Mouse (Mus musculus): ENCODE measurements at regions not wholly inside any gene's neighbourhood (a gene's known extent, or its start where the extent isn't known, plus 50 kb on each side); places are given as distances from the start of the nearest gene placed in this dataset.

DNA sequence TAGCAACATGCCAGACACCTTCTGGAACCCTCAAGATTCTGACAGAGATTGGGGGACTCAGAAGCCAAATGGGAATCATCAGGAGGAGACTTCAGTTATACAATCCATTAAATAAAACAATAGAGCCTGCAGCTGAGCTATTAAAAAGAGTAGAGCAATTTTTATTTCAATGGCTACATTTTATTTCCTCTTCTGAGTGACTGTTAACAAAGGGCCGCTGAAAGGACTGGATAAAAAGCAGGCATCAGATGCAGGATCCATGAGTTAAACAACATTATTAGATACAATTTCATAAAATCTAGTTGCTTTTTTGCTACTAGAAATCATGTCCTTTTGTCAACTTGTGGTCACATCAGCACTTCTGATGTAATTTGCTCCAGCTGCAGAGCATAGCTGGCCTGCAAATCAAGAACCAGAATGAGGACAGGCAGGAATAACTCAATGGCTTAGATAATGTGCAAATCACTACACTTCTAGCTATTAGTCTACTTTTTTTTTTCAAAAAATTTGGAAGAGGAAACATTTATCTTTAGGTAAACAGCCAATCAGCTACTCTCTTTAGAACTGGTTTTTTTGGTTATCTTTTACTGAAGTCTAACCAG lies 529.5 kb upstream of the Mef2c start:
- Histone ChIP-seq H3K27ac (ENCODE audit: low read depth, low read length) (no peak overlapping the region), H3K4me2 (ENCODE audit: low read depth, low read length, poor library complexity, severe bottlenecking) (no peak overlapping the region), H3K4me1 (ENCODE audit: insufficient read depth, low read length) (no peaks in the 10 kb centered on the region), H3K9ac (replicated peaks; ENCODE audit: low read length, poor library complexity, severe bottlenecking) (no peak overlapping the region), H3K4me3 (ENCODE audit: low read depth, low read length) (no peak overlapping the region), H3K27me3 (ENCODE audit: insufficient read depth, low read length) (no peaks in the 10 kb centered on the region), H3K9me3 (ENCODE audit: low read length) (no peaks in the 10 kb centered on the region), H3K36me3 (ENCODE audit: insufficient read depth, low read length) (no peaks in the 10 kb centered on the region)
- WGBS = 94% methylated on average over 1 of the region's 1 CpGs
- ATAC-seq (ENCODE audit: low FRiP score) (no peak), DNase-seq (ENCODE audit: low spot score) (no peak)
- no peak for TF ChIP-seq CTCF (IDR thresholded peaks at IDR 0.05)

DNA sequence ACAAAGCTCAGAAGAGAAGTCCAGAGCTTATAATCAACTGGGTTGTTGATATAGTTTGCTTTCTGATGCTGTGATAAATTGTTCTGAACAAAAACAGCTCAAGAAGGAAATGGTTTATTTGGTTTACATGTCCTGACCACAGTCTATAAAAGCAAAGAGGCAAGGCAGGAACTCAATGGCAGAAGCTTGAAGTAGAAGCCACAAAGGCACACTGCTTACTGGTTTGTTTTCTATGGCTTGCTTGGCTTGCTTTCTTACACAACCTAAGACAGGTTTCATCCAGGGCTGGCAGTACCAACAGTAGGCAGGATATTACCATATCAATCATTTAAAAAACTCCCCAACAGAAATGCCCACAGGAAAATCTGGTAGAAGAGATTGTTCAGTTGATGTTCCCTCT lies 502.7 kb upstream of the Mef2c start:
- no peak for TF ChIP-seq CTCF (IDR thresholded peaks at IDR 0.05)
- DNase-seq (ENCODE audit: low spot score) (no peak), ATAC-seq (ENCODE audit: low FRiP score) (no peak)
- H3K27me3 ChIP-seq (ENCODE audit: insufficient read depth, low read length) = no peaks in the 10 kb centered on the region
- no peak overlapping the region for H3K4me2 ChIP-seq (ENCODE audit: low read depth, low read length, poor library complexity, severe bottlenecking)
- H3K9ac ChIP-seq (replicated peaks; ENCODE audit: low read length, poor library complexity, severe bottlenecking) = no peak overlapping the region
- H3K27ac ChIP-seq (ENCODE audit: low read depth, low read length) = no peak overlapping the region
- H3K9me3 ChIP-seq (ENCODE audit: low read length) = no peaks in the 10 kb centered on the region
- no peaks in the 10 kb centered on the region for H3K36me3 ChIP-seq (ENCODE audit: insufficient read depth, low read length)
- H3K4me3 ChIP-seq (ENCODE audit: low read depth, low read length) = no peak overlapping the region
- no peaks in the 10 kb centered on the region for H3K4me1 ChIP-seq (ENCODE audit: insufficient read depth, low read length)

DNA sequence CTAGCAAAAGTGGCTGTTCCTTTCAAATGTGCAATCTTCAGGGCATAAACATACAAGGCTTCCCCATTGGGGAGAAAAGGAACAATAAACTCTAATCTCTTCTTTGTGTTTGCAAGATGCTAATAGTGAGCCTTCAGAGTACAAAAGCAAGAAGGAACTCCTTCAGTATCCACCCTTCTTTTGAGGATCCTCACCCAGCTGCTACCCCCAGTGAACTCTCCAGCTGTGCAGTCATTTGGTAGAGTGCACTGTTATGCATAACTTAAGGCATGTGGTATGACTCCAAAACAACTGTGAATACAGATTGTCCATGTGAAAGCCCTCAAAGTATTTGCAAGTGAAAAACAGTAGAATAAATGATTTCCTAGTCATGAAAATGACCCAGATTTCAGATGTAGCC lies 487.1 kb upstream of the Mef2c start:
- DNase-seq (ENCODE audit: low spot score) = no peak
- no peaks in the 10 kb centered on the region for H3K27me3 ChIP-seq (ENCODE audit: insufficient read depth, low read length)
- no peak overlapping the region for H3K4me3 ChIP-seq (ENCODE audit: low read depth, low read length)
- no peak overlapping the region for H3K4me2 ChIP-seq (ENCODE audit: low read depth, low read length, poor library complexity, severe bottlenecking)
- H3K9ac ChIP-seq (replicated peaks; ENCODE audit: low read length, poor library complexity, severe bottlenecking) = no peak overlapping the region
- no peaks in the 10 kb centered on the region for H3K9me3 ChIP-seq (ENCODE audit: low read length)
- ATAC-seq (ENCODE audit: low FRiP score) = no peak
- TF ChIP-seq CTCF (IDR thresholded peaks at IDR 0.05) = no peak
- no peaks in the 10 kb centered on the region for H3K36me3 ChIP-seq (ENCODE audit: insufficient read depth, low read length)
- H3K27ac ChIP-seq (ENCODE audit: low read depth, low read length) = no peak overlapping the region
- no peaks in the 10 kb centered on the region for H3K4me1 ChIP-seq (ENCODE audit: insufficient read depth, low read length)

DNA sequence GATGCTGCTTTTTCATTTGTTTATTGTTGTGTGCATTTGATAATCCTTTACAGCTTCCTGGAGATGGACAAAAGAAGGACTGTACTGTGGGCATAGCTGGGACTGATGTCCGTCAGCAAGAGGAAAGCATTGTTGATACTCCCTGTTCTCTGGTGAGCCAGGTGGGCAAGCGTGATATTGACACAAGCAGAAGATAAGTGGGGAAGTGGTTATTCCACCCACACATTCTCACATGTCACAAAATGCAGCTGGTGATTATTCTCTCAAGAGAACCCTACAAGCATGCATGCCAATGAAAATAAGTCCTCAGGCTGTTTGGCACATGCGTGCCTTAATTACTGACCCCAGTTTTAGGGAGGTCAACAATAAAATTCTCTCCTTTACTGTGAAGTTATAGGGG lies 483.0 kb upstream of the Mef2c start:
- H3K4me3 ChIP-seq (ENCODE audit: low read depth, low read length) = no peak overlapping the region
- no peaks in the 10 kb centered on the region for H3K4me1 ChIP-seq (ENCODE audit: insufficient read depth, low read length)
- no peak overlapping the region for H3K4me2 ChIP-seq (ENCODE audit: low read depth, low read length, poor library complexity, severe bottlenecking)
- WGBS = 67% methylated on average over 3 of the region's 3 CpGs
- H3K36me3 ChIP-seq (ENCODE audit: insufficient read depth, low read length) = no peaks in the 10 kb centered on the region
- TF ChIP-seq CTCF (IDR thresholded peaks at IDR 0.05) = no peak
- H3K27me3 ChIP-seq (ENCODE audit: insufficient read depth, low read length) = no peaks in the 10 kb centered on the region
- H3K9ac ChIP-seq (replicated peaks; ENCODE audit: low read length, poor library complexity, severe bottlenecking) = no peak overlapping the region
- H3K9me3 ChIP-seq (ENCODE audit: low read length) = no peaks in the 10 kb centered on the region
- ATAC-seq (ENCODE audit: low FRiP score) (no peak), DNase-seq (ENCODE audit: low spot score) (no peak)
- H3K27ac ChIP-seq (ENCODE audit: low read depth, low read length) = no peak overlapping the region

DNA sequence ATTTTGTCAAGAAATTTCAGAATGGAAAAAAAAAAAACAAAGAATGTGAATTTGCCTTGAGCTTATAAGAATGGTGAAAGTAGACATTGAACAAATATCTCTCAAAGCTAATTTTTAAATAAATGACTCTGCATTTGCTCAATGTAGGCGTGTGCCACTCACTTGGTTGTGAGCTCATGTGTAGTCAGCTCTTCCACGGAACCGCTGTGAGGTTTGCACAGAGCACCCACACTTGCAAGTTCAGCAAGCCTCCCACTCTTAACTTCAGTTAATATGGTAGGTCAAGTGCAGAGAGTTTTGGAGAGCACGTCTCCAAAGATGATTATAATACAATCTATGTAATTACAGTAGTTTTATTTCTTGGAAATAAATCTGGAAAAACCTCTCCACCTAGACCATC lies 479.9 kb upstream of the Mef2c start:
- Histone ChIP-seq H3K9ac (replicated peaks; ENCODE audit: low read length, poor library complexity, severe bottlenecking) (no peak overlapping the region), H3K27me3 (ENCODE audit: insufficient read depth, low read length) (no peaks in the 10 kb centered on the region), H3K27ac (ENCODE audit: low read depth, low read length) (no peak overlapping the region), H3K4me1 (ENCODE audit: insufficient read depth, low read length) (no peaks in the 10 kb centered on the region), H3K4me3 (ENCODE audit: low read depth, low read length) (no peak overlapping the region), H3K4me2 (ENCODE audit: low read depth, low read length, poor library complexity, severe bottlenecking) (no peak overlapping the region), H3K36me3 (ENCODE audit: insufficient read depth, low read length) (no peaks in the 10 kb centered on the region), H3K9me3 (ENCODE audit: low read length) (no peaks in the 10 kb centered on the region)
- 94% methylated on average over 4 of the region's 4 CpGs for WGBS
- ATAC-seq (ENCODE audit: low FRiP score) = no peak
- no peak for DNase-seq (ENCODE audit: low spot score)
- TF ChIP-seq CTCF (IDR thresholded peaks at IDR 0.05) = no peak

DNA sequence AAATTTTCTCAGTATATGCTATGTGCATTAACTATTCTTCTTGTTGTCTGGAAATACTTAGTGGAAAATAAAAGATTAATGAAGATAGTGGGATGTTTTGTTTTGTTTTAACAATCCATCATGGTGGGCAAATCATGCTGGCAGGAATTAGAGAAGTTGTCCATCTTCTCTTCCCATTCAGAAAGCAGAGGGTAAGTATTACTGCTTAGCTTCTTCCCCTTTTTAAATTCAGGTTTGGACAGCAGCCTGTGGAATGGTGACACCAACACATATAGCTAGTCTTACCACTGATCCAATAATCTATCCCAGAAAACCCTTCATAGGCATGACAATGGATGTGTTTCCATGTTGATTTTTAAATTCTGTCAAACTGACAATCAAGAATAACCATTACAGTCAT lies 467.9 kb upstream of the Mef2c start:
- Histone ChIP-seq H3K9me3 (ENCODE audit: low read length) (no peaks in the 10 kb centered on the region), H3K4me1 (ENCODE audit: insufficient read depth, low read length) (no peaks in the 10 kb centered on the region), H3K36me3 (ENCODE audit: insufficient read depth, low read length) (no peaks in the 10 kb centered on the region), H3K4me3 (ENCODE audit: low read depth, low read length) (no peak overlapping the region), H3K9ac (replicated peaks; ENCODE audit: low read length, poor library complexity, severe bottlenecking) (no peak overlapping the region), H3K27me3 (ENCODE audit: insufficient read depth, low read length) (no peaks in the 10 kb centered on the region), H3K27ac (ENCODE audit: low read depth, low read length) (no peak overlapping the region), H3K4me2 (ENCODE audit: low read depth, low read length, poor library complexity, severe bottlenecking) (no peak overlapping the region)
- DNase-seq (ENCODE audit: low spot score) (no peak), ATAC-seq (ENCODE audit: low FRiP score) (no peak)
- no peak for TF ChIP-seq CTCF (IDR thresholded peaks at IDR 0.05)

Measured in midbrain, postnatal 0 days (tissue).